Mouse (Mus musculus): ENCODE data around the gene Mlec.

DNA sequence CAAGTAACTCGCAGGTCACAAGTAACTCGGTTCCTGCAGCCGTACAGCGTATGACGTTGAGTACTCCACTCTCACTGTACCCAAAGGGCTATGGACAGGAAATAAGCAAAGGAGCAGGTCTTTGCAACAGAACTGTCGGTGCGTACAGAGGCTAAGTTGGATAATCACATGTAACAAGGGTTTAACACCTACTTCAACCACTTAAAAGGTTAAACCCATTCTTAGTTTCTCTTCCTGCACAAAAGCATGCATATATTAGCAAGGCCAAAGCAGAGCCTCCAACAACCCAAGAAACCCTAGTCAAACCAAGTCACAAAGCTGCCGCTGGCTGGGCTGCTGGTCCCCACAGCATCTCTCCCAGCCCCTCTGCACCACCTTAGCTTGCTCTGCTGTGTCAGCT is 25.5 kb downstream of the Mlec start:
- TF ChIP-seq CTCF (IDR thresholded peaks at IDR 0.05; ENCODE audit: low read depth, low read length) (no peak), POLR2A (IDR thresholded peaks at IDR 0.05; ENCODE audit: extremely low read depth, insufficient read depth, low read length) (no peak)

All from liver, adult 2 months (tissue).